Mouse (Mus musculus): ENCODE results near the gene Coq9. TPM values are rescaled to one million over a fixed set of nuclear protein-coding genes. Genes with fewer than 3 reads are reported as not detected.

Coq9 gene
- polyA plus RNA-seq, 1 experiment = 52.1 TPM

DNA sequence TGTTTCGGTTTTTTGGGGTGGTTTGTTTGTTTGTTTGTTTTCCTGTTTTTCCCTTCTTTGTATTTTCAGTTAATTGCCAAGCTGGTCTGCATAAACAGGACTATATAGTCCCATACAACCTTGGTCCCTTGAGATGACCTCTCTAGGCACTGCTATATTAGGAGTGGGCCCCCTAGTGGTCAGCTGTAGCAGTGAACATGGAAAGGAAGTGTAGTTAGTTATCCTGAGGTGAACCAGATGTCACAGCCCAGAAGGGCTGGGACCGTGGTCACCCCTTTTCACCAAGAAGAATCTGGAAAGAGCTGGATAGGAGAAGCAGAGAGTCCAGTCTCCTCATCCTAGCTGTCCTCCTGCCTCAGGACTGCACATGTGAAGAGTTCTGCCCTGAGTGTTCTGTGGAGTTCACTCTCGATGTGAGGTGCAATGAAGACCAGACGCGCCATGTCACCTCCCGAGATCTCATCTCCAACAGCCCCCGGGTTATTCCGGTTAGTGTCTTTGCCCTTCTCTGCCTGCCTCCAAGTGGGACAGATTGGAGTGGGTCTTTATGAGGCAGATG is 23.3 kb downstream of the Coq9 start:
- peak; percentile 24; the same call in 1 of the 2 replicates for TF ChIP-seq CTCF (IDR thresholded peaks at IDR 0.05; ENCODE audit: control insufficient read depth, insufficient read depth, insufficient replicate concordance, low read depth, low read length)
- TF ChIP-seq POLR2A (IDR thresholded peaks at IDR 0.05; ENCODE audit: control insufficient read depth, low read depth, low read length) = no peak

DNA sequence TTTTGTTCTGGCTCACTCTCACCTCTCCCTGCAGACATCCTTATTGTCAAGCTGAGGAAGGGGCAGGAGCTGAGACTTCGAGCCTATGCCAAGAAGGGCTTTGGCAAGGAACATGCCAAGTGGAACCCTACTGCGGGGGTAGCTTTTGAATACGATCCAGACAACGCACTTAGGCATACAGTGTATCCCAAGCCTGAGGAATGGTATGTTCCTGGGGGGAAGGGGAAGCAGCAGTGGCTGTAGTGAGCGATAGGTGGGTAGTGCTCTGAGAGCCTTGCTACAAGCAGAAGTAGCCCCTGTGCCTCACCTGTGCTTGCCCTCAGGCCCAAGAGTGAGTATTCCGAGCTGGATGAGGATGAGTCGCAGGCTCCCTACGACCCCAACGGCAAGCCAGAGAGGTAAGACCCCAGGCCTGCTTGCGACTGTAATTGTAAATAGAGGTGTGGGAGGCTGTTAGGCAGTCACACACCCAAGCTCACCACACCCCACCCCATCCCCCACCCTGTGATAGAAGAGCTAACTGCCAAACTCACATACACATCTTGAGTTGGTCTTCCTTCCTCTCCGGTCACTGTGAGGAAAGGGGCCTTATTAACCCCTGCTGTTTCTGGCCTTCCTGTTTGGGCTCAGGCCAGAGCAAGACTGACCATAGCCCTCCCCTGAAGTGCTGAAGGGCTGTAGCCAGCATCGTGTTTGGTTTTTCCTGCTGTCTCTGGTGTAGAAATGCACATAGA is 24.5 kb downstream of the Coq9 start:
- Histone ChIP-seq H3K4me1 (ENCODE audit: control insufficient read depth, insufficient read depth, low read length) (no peaks in the 10 kb centered on the region; the same call in 1 of the 2 replicates), H3K36me3 (ENCODE audit: control insufficient read depth, insufficient read depth, low read length) (no peaks in the 10 kb centered on the region; the same call in none of the 2 replicates), H3K27ac (ENCODE audit: control insufficient read depth, insufficient read depth, low read depth, low read length) (no peak overlapping the region), H3K27me3 (ENCODE audit: control insufficient read depth, insufficient read depth, low read length) (no peaks in the 10 kb centered on the region), H3K4me3 (ENCODE audit: control insufficient read depth, low read depth, low read length) (no peak overlapping the region)
- no peak for TF ChIP-seq POLR2A (IDR thresholded peaks at IDR 0.05; ENCODE audit: control insufficient read depth, low read depth, low read length)
- no peak for TF ChIP-seq CTCF (IDR thresholded peaks at IDR 0.05; ENCODE audit: control insufficient read depth, insufficient read depth, insufficient replicate concordance, low read depth, low read length)

More for the DNA sequence above, 23.3 kb downstream of the Coq9 start:
- Histone ChIP-seq H3K27ac (ENCODE audit: control insufficient read depth, insufficient read depth, low read depth, low read length) (no peak overlapping the region), H3K4me1 (ENCODE audit: control insufficient read depth, insufficient read depth, low read length) (no peaks in the 10 kb centered on the region; the same call in 1 of the 2 replicates), H3K27me3 (ENCODE audit: control insufficient read depth, insufficient read depth, low read length) (no peaks in the 10 kb centered on the region), H3K4me3 (ENCODE audit: control insufficient read depth, low read depth, low read length) (no peak overlapping the region), H3K36me3 (ENCODE audit: control insufficient read depth, insufficient read depth, low read length) (no peaks in the 10 kb centered on the region; the same call in none of the 2 replicates)

DNA sequence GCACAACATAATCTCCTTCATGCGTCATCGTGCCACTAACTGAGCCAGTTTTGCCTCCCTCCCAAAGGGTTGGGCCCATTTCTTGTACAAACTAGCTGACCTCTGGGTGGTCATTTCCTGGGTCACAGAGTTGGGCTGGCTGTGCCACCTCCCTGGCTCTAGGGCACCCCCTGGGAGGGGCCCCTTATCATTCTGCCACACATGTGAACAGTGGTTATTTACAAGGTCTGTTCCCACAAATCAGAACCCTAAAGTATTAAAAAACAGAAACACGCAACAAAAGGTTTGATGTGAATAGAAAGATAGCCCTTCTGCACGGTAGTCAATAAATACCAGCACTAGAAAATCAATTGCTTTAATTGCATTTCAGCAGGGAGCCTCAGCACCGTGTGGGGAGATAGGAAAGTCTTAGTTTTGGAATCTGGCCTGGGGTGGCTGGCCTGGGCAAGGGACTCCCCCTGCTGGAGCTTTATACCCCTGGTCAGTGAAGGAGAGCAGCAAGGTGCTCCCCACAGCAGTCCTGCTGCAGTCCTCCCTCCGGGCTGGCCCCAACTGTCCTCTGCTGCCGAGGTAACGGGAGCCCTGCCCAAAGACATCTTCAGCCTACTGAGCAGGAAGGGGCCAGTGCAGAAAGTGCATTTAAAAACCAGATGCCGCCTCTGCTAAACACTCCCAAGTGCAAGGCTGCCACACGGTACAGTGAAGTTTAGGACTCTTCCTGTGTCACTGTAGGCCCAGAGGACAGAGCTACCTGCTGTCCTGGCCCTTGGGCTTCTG is 26.0 kb downstream of the Coq9 start:
- Histone ChIP-seq H3K27me3 (ENCODE audit: control insufficient read depth, insufficient read depth, low read length) (no peaks in the 10 kb centered on the region), H3K4me1 (ENCODE audit: control insufficient read depth, insufficient read depth, low read length) (no peaks in the 10 kb centered on the region), H3K4me3 (ENCODE audit: control insufficient read depth, low read depth, low read length) (no peak overlapping the region), H3K36me3 (ENCODE audit: control insufficient read depth, insufficient read depth, low read length) (no peaks in the 10 kb centered on the region; the same call in none of the 2 replicates), H3K27ac (ENCODE audit: control insufficient read depth, insufficient read depth, low read depth, low read length) (no peak overlapping the region)
- TF ChIP-seq CTCF (IDR thresholded peaks at IDR 0.05; ENCODE audit: control insufficient read depth, insufficient read depth, insufficient replicate concordance, low read depth, low read length) = no peak
- TF ChIP-seq POLR2A (IDR thresholded peaks at IDR 0.05; ENCODE audit: control insufficient read depth, low read depth, low read length) = no peak

DNA sequence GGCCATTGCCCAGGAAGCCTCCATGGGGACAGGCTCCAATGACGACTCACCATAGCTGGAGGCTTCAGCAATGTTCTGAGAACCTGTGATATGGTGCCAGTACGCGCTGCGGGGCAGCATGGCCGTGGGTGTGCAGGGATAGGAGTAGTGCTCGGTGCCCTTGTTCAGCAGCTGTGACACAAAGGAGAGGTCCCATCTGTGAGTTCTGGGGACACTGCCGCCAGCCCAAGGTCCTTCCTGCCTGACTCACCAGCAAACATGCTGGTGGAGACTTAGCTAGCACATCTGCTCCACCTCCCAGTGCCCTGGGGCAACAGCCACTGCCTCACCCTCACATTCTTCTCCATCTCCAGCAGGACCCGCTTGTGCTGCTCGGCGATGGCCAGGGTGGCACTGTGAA is 27.2 kb downstream of the Coq9 start:
- Histone ChIP-seq H3K36me3 (ENCODE audit: control insufficient read depth, insufficient read depth, low read length) (no peaks in the 10 kb centered on the region; the same call in none of the 2 replicates), H3K27ac (ENCODE audit: control insufficient read depth, insufficient read depth, low read depth, low read length) (no peak overlapping the region), H3K27me3 (ENCODE audit: control insufficient read depth, insufficient read depth, low read length) (no peaks in the 10 kb centered on the region), H3K4me3 (ENCODE audit: control insufficient read depth, low read depth, low read length) (no peak overlapping the region), H3K4me1 (ENCODE audit: control insufficient read depth, insufficient read depth, low read length) (no peaks in the 10 kb centered on the region)
- TF ChIP-seq POLR2A (IDR thresholded peaks at IDR 0.05; ENCODE audit: control insufficient read depth, low read depth, low read length) (no peak), CTCF (IDR thresholded peaks at IDR 0.05; ENCODE audit: control insufficient read depth, insufficient read depth, insufficient replicate concordance, low read depth, low read length) (no peak)

DNA sequence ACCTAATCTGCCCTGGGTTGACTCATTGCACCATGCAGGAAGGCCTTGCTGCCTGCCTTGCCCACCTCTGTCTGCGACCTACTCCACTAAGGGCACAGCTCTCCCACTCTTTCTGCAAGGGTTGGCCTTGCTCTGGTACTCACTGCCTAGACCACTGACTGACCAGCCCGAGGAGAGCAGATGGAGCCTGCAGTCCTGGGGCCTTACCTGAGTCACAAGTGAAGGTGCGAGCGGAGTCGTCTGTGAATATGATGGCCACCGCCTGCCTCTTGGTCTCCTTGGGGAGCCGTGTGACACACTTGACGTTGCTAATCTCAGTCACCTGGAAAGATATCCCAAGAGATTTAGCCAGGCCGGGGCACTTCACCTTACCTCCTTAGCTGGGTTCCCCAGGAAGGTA is 28.8 kb downstream of the Coq9 start:
- Histone ChIP-seq H3K4me3 (ENCODE audit: control insufficient read depth, low read depth, low read length) (no peak overlapping the region), H3K27me3 (ENCODE audit: control insufficient read depth, insufficient read depth, low read length) (no peaks in the 10 kb centered on the region), H3K4me1 (ENCODE audit: control insufficient read depth, insufficient read depth, low read length) (no peaks in the 10 kb centered on the region), H3K27ac (ENCODE audit: control insufficient read depth, insufficient read depth, low read depth, low read length) (no peak overlapping the region), H3K36me3 (ENCODE audit: control insufficient read depth, insufficient read depth, low read length) (no peaks in the 10 kb centered on the region)
- TF ChIP-seq CTCF (IDR thresholded peaks at IDR 0.05; ENCODE audit: control insufficient read depth, insufficient read depth, insufficient replicate concordance, low read depth, low read length) (no peak), POLR2A (IDR thresholded peaks at IDR 0.05; ENCODE audit: control insufficient read depth, low read depth, low read length) (no peak)

DNA sequence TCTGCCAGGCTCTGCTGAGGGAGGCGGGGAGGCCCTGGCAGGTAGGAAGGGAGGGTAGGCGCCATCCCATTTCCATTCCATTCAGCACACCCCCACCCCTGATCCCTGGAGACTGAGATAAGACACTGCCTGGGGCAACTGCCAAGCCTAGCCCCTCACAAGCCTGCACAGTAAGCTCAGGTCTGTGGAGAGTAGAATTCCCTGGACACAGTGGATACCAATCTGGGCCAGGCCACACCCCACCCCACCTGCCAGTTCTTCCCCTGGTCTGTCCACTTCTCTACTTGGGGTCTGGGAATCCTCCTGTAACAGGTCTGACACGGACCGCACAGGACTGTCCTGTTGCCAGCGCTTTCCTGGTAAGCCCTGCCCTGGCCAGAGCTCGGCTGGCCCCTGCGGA is 31.0 kb downstream of the Coq9 start:
- H3K4me1 ChIP-seq (ENCODE audit: control insufficient read depth, insufficient read depth, low read length) = peaks cover 2% of the 10 kb centered on the region; the same call in 1 of the 2 replicates
- H3K4me3 ChIP-seq (ENCODE audit: control insufficient read depth, low read depth, low read length) = no peak overlapping the region
- no peaks in the 10 kb centered on the region for H3K27me3 ChIP-seq (ENCODE audit: control insufficient read depth, insufficient read depth, low read length)
- H3K36me3 ChIP-seq (ENCODE audit: control insufficient read depth, insufficient read depth, low read length) = no peaks in the 10 kb centered on the region
- no peak overlapping the region for H3K27ac ChIP-seq (ENCODE audit: control insufficient read depth, insufficient read depth, low read depth, low read length)
- TF ChIP-seq CTCF (IDR thresholded peaks at IDR 0.05; ENCODE audit: control insufficient read depth, insufficient read depth, insufficient replicate concordance, low read depth, low read length) (no peak), POLR2A (IDR thresholded peaks at IDR 0.05; ENCODE audit: control insufficient read depth, low read depth, low read length) (no peak)

DNA sequence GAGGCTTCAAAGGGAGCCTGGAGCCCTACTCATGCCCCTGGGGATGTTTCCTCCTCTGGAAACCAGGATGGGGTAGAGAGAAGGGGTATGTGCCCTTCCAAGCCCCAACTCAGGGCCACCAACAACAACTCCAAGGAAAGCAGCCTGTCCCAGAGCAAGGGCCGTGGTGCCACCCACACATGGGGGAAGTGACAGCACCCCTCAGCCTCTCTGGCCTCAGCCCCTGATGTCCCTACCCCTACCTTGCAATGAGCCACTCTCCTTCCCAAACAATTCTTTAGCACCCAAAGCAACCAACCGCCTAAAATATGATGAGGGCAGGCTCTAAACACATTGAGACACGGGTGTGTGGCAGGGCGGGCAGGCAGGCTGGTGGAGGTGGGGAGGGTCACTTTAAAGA is 31.9 kb downstream of the Coq9 start:
- Histone ChIP-seq H3K27ac (ENCODE audit: control insufficient read depth, insufficient read depth, low read depth, low read length) (no peak overlapping the region), H3K4me1 (ENCODE audit: control insufficient read depth, insufficient read depth, low read length) (peaks cover 5% of the 10 kb centered on the region), H3K36me3 (ENCODE audit: control insufficient read depth, insufficient read depth, low read length) (no peaks in the 10 kb centered on the region), H3K27me3 (ENCODE audit: control insufficient read depth, insufficient read depth, low read length) (no peaks in the 10 kb centered on the region), H3K4me3 (ENCODE audit: control insufficient read depth, low read depth, low read length) (no peak overlapping the region)
- TF ChIP-seq CTCF (IDR thresholded peaks at IDR 0.05; ENCODE audit: control insufficient read depth, insufficient read depth, insufficient replicate concordance, low read depth, low read length) (no peak), POLR2A (IDR thresholded peaks at IDR 0.05; ENCODE audit: control insufficient read depth, low read depth, low read length) (no peak)

Data from testis, adult 2 months (tissue).